Mouse (Mus musculus) adrenal gland, postnatal 14 days (tissue): ENCODE results near the gene Uqcr11. TPM values are rescaled to one million over a fixed set of nuclear protein-coding genes. Genes with fewer than 3 reads are reported as not detected.

Experiments
- DNase-seq: peaks from one replicate; pipeline ENCODE4 v3.0.0; 2021; ENCODE audit warnings: mixed read lengths
- total RNA-seq: library from RNA; stranded (reverse); gene quantifications from 2 replicates; pipeline ENCODE4 v1.2.3, GENCODE M21; 2021

The Uqcr11 gene
- total RNA-seq, 1 experiment from 2014 or later = 1,202 TPM

DNA sequence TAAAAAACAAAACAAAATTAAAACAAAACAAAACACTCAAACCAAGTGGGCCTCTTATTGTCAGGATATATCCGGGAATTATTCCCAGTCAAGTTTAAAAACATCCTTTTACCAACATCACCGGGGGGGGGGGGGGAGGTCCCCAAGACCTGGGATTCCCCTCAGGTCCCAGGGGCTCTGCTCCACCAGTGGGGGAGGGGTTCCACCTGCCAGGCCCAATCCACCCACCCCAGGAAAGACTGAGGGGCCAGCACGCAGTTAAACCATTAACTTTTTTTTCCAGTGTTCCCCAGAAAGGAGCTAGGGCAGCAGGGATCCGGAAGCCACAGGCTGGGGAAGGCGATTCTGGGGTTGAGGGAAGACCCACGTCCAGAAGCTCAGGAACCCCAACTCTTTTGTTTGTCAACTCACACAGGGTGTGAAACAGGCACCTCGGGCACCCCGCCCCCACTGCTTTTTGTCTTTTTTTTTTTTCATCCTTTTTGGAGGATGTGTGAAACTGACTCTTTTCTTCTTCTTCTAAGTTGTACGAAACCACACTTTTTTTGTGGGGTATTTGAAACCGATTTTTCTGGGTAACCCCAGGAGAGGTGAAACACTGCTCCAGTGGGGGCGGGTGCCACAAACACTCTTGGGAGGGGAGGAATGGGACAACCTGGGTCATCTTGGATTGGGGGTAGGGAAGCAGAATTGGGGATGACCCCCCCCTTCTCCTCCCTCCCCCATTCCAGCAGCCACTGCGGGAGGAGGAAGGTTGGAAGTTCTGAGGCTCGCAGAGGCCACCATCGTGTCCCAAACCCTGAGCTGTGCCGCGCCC is 25.1 kb upstream of the Uqcr11 start:
- DNase-seq = no peak

DNA sequence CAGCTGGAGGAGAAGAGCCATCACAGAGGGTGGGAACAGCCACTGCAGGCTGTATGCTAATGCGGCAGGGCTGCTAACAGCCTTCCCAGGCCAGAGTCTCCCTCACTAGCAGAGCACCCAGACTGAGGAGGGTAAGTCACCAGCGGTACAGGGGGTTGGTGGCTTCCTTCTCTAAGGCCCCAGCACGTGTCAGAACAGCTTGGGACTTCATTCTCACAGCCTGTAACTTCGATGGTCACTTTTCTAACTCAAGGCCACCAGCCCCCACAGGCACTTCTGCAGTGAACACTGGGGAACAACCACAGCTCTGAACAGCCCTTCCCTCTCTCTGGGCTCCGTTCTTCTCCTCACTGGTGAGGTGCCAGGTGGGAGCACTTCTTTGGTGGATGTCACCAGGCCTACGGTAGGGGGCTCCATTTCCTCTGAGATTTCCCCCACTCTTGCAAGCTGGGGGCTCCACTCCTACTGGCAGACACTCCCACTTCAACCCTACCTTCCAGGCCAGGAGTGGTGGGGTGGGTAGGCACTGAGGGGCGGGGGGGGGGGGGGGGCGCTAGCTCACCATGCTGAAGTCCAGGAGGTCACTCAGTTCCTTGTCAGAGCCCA is 23.8 kb upstream of the Uqcr11 start:
- no peak for DNase-seq

DNA sequence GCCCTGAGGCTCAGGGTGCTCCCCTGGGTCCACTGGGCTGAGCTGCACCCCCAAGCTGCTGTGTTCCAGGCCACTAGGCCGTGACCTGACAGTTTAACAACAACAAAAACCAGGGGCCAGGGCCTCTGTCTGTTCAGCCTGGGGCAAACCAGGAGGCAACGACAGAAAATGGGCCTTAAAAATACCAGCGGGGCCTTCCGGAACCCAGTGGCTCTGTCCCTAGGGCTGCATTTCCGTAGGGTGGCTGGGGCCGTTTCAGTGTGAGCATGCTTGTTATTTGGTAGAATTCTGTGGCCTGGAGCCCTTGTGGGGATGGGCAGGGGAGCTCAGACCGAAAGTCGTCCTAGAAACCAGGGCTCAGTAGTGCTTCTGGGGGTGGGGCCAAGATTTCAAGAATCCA is 23.2 kb upstream of the Uqcr11 start:
- DNase-seq = no peak

DNA sequence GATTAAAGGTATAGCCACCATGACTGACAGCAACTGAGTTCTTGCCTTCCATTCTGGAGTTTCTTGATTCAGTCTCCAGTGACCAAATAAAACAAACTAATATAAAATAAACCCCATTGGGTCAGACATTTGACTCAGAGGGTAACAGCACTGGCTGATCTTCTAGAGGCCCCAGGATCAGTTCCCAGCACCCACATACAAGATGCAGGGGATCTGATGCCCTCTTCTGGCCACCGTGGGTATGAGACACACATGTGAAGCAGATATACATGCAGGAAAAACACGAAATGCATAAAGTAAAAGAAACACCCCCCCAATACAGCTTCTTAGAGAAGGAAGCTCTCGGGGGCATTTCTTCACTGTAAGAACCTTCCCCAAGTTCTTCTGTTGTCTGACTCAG is 18.4 kb upstream of the Uqcr11 start:
- no peak for DNase-seq

DNA sequence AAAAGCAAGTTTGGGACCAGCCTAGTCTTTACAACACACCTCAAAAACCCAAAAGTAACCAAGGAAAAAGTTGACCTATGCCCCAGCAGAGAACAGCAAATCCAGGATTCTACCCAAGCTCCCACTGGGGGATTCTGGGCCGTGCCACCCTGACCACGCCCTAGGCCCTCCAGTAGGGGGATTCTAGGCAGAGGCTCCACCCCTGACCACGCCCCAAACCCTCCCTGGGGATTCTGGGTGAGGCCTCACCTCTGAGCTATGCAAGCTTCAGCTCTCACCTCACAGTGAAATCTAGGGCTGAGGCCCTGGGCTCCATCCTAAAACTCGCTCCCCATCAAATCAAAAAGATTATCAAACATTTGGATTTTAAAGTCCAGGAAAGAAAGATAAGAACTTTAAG is 16.9 kb upstream of the Uqcr11 start:
- DNase-seq = no peak

DNA sequence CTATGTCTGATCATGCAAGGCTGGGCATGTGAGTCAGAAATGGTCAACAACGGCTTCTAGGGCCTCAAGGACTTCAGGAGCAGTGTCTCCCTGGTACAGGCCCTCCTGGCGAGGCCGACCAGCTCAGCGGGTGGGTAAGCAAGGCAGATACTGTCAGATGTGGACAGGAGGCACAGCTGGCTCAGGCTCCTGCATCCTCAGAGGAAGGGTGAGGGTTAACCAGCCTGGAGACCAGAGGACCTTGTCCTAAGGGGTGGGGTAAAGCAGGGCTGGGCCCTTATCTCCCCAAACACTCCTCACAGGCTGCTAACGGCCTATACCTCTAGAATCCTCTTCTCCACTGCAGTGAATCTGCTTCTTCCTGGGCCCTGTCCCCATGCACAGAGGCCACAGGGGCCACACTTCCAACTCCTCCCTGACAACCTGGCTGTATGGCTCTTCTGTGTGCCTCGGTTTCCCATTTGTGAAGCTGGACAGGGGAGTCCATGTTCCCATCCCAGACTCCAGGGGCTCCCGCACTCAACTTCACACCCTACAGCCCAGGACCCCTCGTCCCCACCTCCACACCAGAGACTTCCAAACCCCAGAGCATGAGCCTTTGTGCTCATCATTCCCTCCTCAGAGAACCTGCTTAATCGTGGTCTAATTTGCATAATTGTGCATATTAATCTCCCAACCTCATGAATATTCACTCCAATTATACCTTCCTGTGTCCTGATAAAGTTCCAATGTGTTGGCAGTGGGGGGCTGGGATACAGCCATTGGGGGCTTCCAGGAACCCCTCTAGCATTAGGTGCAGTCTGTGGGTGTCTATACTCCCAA is 15.2 kb upstream of the Uqcr11 start:
- DNase-seq = peak; percentile 77

DNA sequence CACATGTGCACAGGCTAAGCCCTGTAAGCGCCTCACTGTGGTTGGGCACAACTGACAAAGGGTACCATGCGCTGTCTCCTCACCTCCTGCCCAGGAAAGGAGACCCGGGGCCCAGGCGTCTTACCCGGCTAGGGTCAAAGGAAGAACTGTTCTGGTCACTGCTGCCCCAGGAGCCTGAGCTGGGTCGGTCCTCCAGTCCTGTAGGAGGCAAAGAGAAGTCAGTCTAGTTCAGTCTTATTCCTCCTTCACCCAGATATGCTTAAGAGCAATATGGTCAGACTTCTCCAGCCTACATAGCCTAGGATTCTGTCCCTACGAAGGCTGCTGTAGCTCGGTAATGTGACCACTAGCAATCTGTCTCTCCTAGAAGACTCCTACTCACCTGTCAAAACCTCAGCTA is 14.6 kb upstream of the Uqcr11 start:
- no peak for DNase-seq

DNA sequence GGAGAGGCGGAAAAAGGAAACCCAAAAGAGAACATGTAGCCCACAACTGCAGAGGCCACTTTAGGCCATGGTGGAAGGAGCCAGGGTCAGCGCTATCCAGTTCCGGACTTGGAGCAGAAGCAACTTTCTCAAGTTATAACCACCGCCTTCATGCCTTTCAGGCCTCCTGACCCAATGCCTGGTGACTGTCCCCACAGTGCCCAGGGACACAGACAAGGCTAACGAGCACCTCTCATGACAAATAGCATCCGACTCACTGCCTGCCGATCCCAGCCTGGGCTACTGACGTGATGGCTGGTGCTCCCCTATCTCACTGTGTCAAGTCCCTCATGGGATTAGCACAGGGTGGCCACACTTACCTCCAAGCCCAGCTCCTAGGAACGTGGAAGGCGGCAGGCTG is 14.1 kb upstream of the Uqcr11 start:
- peak; percentile 55 for DNase-seq

DNA sequence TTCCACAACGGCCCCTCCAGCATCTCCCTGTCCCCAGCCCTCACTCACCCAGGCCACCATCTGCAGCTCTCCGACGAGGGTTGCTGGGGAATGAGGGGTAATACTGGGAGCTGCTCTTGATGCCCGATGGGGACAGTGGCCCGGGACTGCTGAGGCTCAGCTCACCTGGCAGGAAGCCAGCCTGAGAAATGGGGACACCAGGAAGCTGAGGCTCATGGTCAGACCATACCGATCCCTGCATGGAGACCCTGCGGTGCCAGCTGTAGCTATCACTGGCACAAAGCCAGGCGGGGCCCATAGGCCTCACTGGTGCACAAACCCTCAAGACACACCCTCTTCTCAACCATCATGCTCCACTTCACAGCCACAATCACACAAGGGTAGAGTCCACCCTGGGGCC is 12.8 kb upstream of the Uqcr11 start:
- no peak for DNase-seq

DNA sequence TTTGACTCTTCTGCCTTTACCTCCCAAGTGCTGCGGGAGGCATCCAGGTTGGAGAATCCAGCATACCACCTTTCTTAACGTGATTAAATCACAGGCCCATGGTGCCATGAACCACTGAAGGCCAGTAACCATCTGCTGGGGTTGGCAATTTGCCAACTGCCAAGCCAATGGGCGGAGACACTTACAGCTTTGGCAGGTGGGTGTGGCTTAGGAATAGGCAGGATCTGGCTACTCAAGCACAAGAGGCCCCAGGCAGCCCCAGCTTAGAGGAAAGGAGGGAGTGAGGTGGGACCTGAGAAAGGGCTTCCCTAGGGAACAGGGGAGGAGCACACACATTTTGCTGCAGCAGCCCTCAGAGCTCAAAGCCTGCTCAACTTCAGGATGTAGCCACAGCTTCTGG is 11.7 kb upstream of the Uqcr11 start:
- peak; percentile 84 for DNase-seq

DNA sequence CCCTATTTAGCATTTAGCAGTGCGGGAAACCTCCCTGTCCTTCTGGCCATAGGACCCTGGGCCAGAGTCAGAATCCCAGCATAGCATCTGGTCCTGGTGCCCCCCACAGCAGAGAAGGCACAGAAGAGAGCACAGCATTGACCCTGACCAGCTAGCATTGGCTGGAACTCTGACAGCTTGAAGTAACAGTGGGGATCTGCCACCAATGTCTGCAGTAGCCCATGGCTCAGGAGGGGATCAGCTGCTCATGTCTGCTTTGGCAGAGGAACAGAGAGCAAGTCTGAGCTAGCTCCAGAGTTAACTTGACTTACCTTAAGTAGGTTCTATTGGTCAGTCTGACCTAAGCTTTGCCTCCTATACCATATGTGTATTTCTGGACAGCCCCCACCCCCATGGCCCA is 11.2 kb upstream of the Uqcr11 start:
- DNase-seq = no peak

DNA sequence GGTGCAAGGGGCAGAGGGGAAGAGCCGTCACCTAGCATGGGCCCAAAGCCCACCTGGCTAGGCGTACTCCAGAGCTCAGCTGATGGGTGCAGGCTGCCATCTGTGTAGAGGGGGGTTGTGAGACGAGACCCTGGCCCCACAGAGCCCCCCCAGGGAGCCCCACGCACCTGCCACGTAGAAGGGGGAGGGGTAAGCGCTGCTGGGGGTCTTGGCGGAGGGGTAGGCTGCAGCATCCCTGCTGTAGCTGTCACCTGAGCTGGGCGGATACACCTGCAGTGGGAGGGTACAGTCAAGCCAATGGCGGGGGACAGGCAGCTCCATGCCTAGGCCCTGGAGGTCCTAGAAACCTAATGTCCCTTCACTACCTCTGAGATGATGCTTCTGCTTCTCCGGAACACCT is 10.7 kb upstream of the Uqcr11 start:
- no peak for DNase-seq

DNA sequence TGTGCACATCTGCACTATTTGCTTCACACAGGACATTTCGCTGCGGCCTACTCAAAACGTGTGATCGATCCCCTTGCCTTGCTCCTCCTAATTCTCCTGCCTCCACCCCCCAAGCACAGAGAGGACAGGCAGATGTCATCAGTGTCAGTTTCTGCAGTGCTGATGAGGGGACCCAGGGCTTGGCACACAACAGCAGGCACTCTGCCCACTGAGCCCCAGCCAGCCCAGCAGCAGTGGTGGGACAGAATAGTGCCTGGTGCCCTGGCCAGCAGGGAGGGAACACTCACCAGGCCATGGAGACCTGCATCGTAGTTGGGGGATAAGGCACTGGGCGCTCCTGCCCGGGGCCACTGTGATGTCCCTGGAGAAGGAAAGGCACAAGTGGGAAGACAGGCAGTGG is 8.9 kb upstream of the Uqcr11 start:
- DNase-seq = no peak

DNA sequence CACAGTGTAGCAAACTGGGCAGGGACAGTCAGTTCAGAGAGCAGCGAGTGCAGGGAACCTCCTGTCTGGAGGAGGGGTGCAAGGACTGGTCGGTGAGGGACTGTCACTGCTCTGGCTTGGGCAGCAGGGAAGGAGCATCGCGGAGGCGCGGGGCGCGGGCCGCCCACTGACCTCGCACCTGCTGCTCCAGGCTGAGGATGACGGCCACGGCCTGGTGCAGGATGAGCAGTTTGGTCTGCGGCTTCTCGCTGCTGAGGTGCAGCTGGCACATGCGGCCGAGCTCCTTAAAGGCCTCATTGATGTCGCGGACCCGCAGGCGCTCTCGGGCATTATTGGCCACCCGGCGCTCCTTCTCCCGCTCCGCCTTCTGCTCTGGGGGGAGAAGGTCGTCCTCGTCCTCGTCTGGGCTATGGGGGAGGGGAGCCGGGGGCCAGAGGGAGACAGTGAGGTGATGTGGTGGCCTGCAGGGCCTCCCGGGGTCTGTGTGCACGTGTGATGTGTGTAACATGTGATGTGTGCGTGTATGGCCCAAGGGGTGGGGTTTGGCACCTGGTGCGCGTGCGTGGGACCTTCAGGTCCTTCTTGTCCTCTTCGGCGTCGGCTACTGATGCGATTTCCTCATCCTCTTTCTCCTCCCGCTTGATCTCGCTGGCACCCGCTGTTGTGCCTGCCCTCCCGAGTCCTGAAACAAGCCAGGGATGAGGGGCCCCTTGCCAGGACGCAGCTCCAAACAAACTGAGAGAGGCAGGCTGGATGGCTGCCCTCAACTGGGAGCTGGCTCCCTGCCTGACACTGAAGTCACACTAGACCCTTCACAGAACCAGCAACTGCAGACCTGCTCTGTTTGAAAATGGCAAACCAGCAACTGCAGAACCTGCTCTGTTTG is 6.3 kb upstream of the Uqcr11 start:
- DNase-seq = peak; percentile 66

DNA sequence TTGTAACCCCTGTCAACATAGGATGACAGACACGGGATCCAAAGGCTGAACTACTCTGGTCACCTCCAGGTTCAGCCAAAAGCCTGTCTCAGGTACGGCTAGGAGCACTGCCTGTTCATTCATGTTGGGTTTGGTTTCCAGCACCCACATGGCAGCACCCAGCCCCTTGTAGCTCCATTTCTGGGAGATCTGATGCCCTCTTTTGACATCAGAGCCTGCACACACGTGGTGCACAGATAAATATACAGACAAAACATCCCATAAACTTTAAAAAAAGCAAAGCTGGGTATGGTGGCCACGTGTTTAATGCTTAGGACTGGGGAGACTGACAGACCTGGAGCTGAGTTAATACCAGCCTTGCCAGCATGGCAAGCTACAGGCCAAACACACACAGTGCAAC is 1.3 kb upstream of the Uqcr11 start:
- no peak for DNase-seq

DNA sequence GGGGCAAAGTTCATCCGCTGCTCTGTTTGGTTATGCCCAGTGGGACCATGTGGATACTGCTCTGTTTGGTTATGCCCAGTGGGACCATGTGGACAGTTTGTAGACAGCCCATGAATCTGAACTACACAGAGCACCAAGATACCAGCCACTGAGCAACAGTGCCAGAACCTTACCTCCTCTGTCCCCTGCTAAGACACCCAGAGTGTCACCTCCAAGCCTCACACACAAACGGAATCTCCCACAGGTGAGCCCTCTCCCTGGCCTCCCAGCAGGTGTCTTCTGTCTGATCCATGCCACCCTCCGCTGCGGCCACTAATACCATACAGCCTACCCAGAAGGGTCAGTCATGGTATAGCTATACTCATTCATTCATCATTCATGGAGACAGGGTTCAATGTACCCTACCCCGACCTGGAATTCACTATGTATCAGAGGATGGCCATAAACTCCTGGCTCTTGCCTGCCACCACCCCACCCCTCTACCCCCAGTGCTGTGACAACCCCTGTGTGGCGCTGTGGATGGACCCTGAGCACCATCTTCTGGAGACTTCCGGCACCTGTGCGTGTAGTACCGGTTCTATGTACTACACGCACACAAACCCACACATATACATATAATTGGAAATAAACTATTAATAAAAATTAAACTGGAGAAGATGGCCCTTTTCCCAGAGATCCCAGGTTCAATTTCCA is 1.0 kb downstream of the Uqcr11 start:
- DNase-seq = peak; percentile 58

DNA sequence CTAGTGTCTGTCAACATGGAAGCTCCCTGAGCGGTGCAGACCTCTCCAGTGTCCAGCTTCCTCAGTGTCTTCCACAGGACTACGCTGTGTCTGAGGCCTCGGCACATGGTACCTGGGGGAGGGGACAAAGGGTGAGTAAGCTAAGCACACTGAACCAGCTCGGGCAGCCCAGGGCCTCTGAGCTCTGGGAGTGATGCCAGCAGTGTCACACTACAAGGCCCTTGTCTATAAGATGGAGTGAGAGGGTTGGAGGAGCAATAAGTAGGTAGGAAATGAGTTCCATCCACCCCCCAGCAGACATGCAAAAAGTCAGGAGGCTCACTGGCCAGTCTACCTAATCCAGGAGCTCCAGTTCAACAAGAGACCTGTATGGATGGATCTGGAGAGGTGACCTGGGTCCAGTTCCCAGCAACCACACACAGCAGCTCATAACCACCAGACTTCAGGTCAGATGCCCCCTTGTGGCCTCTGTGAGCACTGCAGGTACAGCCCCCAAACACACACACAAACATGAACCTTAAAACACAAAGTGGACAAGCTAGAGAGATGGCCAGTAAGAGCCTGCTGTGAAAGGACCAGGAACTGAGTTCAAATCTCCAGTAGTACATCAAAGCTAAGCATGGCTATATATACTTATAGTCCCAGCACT is 3.5 kb downstream of the Uqcr11 start:
- peak; percentile 90 for DNase-seq

DNA sequence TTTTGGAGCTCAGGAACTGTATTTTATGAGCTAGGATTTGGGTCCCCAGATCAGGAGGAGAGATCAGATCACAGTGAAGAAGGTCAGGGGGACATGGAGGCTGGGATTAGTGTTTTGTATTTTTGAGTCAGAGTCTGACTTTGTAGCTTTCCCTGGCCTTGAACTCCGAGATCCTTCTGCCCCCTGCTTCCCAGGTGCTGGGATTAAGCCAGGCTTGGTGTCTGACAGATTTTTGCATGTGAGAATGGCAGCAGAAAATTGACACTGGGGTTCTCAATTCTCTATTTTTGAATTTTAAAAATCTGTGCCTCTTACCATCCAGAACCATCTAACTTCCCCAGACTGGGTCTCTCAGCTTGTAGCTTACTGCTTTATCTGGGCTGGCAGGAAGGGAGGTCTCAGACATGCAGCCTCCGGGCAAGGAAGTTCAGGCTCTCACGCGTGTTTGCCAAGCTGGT is 5.9 kb downstream of the Uqcr11 start:
- DNase-seq = no peak

DNA sequence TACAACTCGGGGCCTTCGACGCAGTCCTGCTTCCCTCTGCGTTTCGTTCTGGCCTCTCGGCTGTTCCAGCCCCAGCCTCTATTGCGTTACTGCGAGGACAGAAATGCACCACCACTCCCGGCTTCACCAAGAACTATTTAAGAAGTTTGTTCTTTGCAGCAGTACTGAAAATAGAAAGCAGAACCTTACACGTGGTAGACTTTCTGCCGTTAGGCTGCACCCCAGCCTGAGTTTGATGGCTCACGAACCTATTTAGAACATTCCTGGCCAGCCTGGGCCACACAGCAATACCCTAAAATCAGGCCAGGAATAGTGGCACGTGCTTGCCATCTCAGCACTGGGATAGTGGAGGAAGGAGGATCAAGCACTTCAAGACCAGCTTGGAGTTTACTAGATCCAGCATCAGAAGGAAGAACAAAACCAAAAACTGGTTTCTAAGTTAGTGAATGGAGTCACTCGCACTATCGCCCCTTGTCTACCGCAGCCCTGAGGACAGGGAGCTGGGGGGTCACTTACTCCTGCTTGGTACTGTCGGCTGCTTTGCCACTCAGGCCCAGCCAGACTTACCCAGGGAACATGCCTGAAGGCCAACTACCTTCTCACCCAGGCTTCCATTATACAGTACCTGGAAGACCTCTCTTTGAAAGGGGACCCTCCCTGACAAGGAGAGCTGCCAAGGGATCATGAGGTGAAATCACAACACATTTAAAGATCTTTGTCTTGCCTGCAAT is 6.5 kb downstream of the Uqcr11 start:
- no peak for DNase-seq
